Mouse (Mus musculus): ENCODE measurements around the gene Ccdc73. TPM values are rescaled to one million over a fixed set of nuclear protein-coding genes. Genes with fewer than 3 reads are reported as not detected.
"Not testable (repeated sequence)": the region's sequence is repeated elsewhere in the genome, so short reads cannot be mapped to it uniquely, and the experiment has no call there.

Ccdc73 gene
- polyA plus RNA-seq, 1 experiment: 6.7 TPM

DNA sequence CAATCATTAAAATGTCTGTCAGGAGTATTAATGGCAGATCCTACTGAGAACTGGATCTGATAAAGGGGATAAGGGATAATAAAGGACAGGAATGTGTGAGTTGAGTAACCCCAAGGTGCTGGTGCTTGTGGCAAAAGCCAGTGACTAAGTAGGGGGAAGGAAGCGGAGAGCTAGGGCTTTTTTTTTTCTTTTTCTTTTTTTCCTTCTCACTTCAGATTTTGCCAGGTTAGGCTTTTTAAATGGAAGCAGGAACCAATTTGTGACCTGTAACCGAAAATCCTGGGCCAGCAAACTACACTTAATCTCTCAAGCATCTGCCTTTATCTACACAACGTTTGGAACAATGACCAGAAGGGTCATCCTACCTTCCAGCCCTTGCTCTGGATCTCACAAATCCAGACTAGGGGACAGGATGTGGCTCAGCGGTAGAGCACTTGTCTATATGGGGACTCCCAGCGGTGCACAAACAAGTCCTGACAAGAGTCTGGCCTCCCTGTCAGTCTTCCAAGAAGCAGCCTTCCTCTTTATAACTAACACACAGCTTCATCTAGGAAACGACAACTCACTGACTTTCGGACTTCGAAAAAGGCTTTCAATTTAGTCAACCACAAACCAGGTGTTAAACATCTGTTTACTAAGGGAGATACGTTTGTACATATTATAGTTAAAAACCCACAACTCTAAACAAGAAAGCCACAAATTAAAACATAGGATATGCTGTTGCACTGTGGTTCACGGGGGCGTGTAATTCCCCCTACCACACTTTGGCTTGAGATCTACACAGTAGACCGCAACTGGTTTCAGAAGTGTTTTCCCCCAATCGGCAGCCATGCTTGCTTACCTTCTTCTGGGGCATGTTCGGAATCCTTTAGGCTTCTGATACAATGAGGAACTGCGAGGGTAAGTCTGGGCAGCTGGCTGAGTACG, 19.1 kb upstream of the Ccdc73 start:
- peak overlapping the region; percentile 61 for H3K4me3 ChIP-seq (ENCODE audit: insufficient read depth, low read length)
- peak overlapping the region; percentile 59 for H3K27ac ChIP-seq (ENCODE audit: insufficient read depth, low read length)
- H3K4me1 ChIP-seq (ENCODE audit: control insufficient read depth, insufficient read depth, low read length): peaks cover 6% of the 10 kb centered on the region; the same call in 1 of the 2 replicates
- TF ChIP-seq CTCF (IDR thresholded peaks at IDR 0.05; ENCODE audit: borderline replicate concordance, insufficient read depth, low read length) (no peak), POLR2A (IDR thresholded peaks at IDR 0.05; ENCODE audit: low read depth, low read length) (no peak)

GRCm38 (mm10) chr2:104849276-104849990, 18.2 kb upstream of the Ccdc73 start, which contains the start of gene Prrg4:
TSS of gene Prrg4 (minus strand) at chr2:104849876.
- Histone ChIP-seq H3K27ac (ENCODE audit: insufficient read depth, low read length) (peak within 1 kb of the TSS; percentile 59), H3K4me1 (ENCODE audit: control insufficient read depth, insufficient read depth, low read length) (peaks cover 6% of the 10 kb centered on the region; the same call in 1 of the 2 replicates), H3K4me3 (ENCODE audit: insufficient read depth, low read length) (peak within 1 kb of the TSS; percentile 61)
- TF ChIP-seq CTCF (IDR thresholded peaks at IDR 0.05; ENCODE audit: borderline replicate concordance, insufficient read depth, low read length): no peak

DNA sequence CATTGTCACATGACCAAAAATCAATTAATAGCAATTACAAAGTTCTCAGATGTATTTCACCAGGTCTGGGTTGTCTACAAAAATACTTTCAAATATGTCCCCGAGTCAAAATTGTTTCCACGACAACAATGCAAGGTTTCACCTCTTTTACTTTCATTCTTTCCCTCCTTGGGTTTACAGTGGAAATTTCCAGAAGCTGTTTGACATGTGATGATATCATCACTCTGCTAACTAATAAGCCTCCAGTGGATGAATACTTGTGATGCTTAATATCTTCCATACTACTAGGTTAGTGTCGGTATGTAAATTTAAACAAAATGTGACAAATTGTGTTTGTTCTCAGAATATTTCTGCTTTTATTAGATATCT, 17.6 kb upstream of the Ccdc73 start:
- Histone ChIP-seq H3K27ac (ENCODE audit: insufficient read depth, low read length) (no peak overlapping the region), H3K4me3 (ENCODE audit: insufficient read depth, low read length) (peak overlapping the region; percentile 61), H3K4me1 (ENCODE audit: control insufficient read depth, insufficient read depth, low read length) (peaks cover 6% of the 10 kb centered on the region; the same call in 1 of the 2 replicates)
- TF ChIP-seq CTCF (IDR thresholded peaks at IDR 0.05; ENCODE audit: borderline replicate concordance, insufficient read depth, low read length) (no peak), POLR2A (IDR thresholded peaks at IDR 0.05; ENCODE audit: low read depth, low read length) (no peak)

DNA sequence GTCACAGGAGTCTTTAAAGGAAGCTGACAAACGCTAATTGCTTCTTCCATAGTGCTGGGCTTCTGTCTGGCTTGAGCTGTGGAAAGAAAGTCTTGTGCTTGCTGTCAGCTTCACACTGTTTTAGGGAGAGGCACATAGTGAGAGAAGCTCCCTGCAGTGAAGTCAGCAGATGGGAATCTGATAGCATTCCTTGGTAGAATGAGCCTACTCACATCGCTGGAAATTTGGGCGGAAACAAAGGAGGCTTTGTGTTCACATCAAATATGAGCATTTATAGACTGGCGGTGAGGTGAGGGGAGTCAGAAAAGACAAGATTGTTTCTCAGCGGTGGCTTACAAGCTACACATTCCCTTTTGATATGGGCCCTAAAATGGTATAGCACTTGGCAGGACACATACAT, 15.9 kb upstream of the Ccdc73 start:
- Histone ChIP-seq H3K27ac (ENCODE audit: insufficient read depth, low read length) (no peak overlapping the region; the same call in 1 of the 2 replicates), H3K4me1 (ENCODE audit: control insufficient read depth, insufficient read depth, low read length) (peaks cover 6% of the 10 kb centered on the region; the same call in 1 of the 2 replicates), H3K4me3 (ENCODE audit: insufficient read depth, low read length) (no peak overlapping the region)
- no peak for TF ChIP-seq POLR2A (IDR thresholded peaks at IDR 0.05; ENCODE audit: low read depth, low read length)
- no peak for TF ChIP-seq CTCF (IDR thresholded peaks at IDR 0.05; ENCODE audit: borderline replicate concordance, insufficient read depth, low read length)

GRCm38 (mm10) chr2:104852546-104852945, 15.1 kb upstream of the Ccdc73 start:
- Histone ChIP-seq H3K4me3 (ENCODE audit: insufficient read depth, low read length) (no peak overlapping the region), H3K4me1 (ENCODE audit: control insufficient read depth, insufficient read depth, low read length) (peaks cover 6% of the 10 kb centered on the region; the same call in 1 of the 2 replicates), H3K27ac (ENCODE audit: insufficient read depth, low read length) (no peak overlapping the region)
- no peak for TF ChIP-seq CTCF (IDR thresholded peaks at IDR 0.05; ENCODE audit: borderline replicate concordance, insufficient read depth, low read length)
- no peak for TF ChIP-seq POLR2A (IDR thresholded peaks at IDR 0.05; ENCODE audit: low read depth, low read length)

GRCm38 (mm10) chr2:104854836-104855235, 12.8 kb upstream of the Ccdc73 start:
- no peak overlapping the region for H3K27ac ChIP-seq (ENCODE audit: insufficient read depth, low read length)
- TF ChIP-seq CTCF (IDR thresholded peaks at IDR 0.05; ENCODE audit: borderline replicate concordance, insufficient read depth, low read length) (no peak), POLR2A (IDR thresholded peaks at IDR 0.05; ENCODE audit: low read depth, low read length) (no peak)
- H3K4me1 ChIP-seq (ENCODE audit: control insufficient read depth, insufficient read depth, low read length): peaks cover 4% of the 10 kb centered on the region; the same call in 1 of the 2 replicates
- no peak overlapping the region for H3K4me3 ChIP-seq (ENCODE audit: insufficient read depth, low read length)

GRCm38 (mm10) chr2:104855732-104856131, 11.9 kb upstream of the Ccdc73 start:
- no peak for TF ChIP-seq CTCF (IDR thresholded peaks at IDR 0.05; ENCODE audit: borderline replicate concordance, insufficient read depth, low read length)
- TF ChIP-seq POLR2A (IDR thresholded peaks at IDR 0.05; ENCODE audit: low read depth, low read length): no peak
- H3K4me3 ChIP-seq (ENCODE audit: insufficient read depth, low read length): no peak overlapping the region
- peaks cover 4% of the 10 kb centered on the region; the same call in 1 of the 2 replicates for H3K4me1 ChIP-seq (ENCODE audit: control insufficient read depth, insufficient read depth, low read length)
- no peak overlapping the region for H3K27ac ChIP-seq (ENCODE audit: insufficient read depth, low read length)

- Histone ChIP-seq H3K4me3 (ENCODE audit: insufficient read depth, low read length) (no peak overlapping the region), H3K4me1 (ENCODE audit: control insufficient read depth, insufficient read depth, low read length) (peaks cover 4% of the 10 kb centered on the region; the same call in 1 of the 2 replicates), H3K27ac (ENCODE audit: insufficient read depth, low read length) (no peak overlapping the region)
- TF ChIP-seq POLR2A (IDR thresholded peaks at IDR 0.05; ENCODE audit: low read depth, low read length) (no peak), CTCF (IDR thresholded peaks at IDR 0.05; ENCODE audit: borderline replicate concordance, insufficient read depth, low read length) (no peak)
Observed at GRCm38 (mm10) chr2:104856218-104856617, 11.4 kb upstream of the Ccdc73 start.

- H3K27ac ChIP-seq (ENCODE audit: insufficient read depth, low read length); H3K4me3 ChIP-seq (ENCODE audit: insufficient read depth, low read length); H3K4me1 ChIP-seq (ENCODE audit: control insufficient read depth, insufficient read depth, low read length): not testable (repeated sequence)
Observed at GRCm38 (mm10) chr2:104858083-104858482, 9.5 kb upstream of the Ccdc73 start.

- H3K27ac ChIP-seq (ENCODE audit: insufficient read depth, low read length): no peak overlapping the region
- no peak for TF ChIP-seq CTCF (IDR thresholded peaks at IDR 0.05; ENCODE audit: borderline replicate concordance, insufficient read depth, low read length)
- TF ChIP-seq POLR2A (IDR thresholded peaks at IDR 0.05; ENCODE audit: low read depth, low read length): no peak
- no peak overlapping the region for H3K4me3 ChIP-seq (ENCODE audit: insufficient read depth, low read length)
- H3K4me1 ChIP-seq (ENCODE audit: control insufficient read depth, insufficient read depth, low read length): no peaks in the 10 kb centered on the region; the same call in 1 of the 2 replicates
Observed at GRCm38 (mm10) chr2:104859060-104859459, 8.5 kb upstream of the Ccdc73 start.

Measured in embryonic fibroblast, embryonic 13.5 days (primary cell).